Mouse (Mus musculus) heart, adult 9 months (tissue): Measurements from ENCODE around the gene Frmd4a.

Experiments used
- DNase-seq, 2 experiments: peaks; one replicate each; pipeline ENCODE4 v3.0.0; 2022; ENCODE audit warnings: low spot score in 2 of 2

Gene Frmd4a

GRCm38 (mm10) chr2:4137493-4137892, 120.0 kb downstream of the Frmd4a start:
- no peak for DNase-seq

DNA sequence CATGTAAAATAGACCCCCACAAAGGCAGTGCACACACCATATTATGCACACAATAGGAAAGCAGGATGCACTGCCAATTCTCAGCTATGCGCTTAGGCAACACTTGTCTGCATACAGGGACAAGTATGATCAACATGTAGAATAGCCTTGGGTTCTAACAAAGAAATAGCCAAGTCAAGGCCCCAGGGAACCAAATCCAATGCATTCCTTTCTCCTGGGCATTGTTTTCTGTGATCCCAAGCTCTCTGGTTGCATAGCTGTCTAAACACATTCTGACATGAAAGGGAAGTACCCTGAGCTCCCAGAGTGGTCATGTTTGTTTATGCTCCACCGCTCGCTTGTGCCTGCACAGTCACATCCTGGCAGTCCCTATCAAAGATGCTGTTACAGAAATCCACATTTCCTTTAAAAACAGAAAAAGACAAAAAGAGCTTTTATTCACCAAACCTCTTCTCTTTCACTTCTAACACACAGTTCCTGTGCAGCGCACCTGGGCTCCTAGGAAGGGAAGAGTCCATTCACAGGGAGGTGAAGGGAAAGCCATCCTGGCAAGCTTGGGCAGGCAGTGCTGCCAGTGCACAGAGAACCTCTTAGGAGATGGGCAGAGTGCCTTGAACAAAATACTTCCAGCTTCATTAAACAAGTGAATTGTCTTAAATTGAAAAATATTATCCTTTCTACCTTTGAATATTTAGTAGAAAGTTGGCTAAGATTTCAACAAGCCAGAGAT, 124.9 kb downstream of the Frmd4a start:
- DNase-seq: no peak

DNA sequence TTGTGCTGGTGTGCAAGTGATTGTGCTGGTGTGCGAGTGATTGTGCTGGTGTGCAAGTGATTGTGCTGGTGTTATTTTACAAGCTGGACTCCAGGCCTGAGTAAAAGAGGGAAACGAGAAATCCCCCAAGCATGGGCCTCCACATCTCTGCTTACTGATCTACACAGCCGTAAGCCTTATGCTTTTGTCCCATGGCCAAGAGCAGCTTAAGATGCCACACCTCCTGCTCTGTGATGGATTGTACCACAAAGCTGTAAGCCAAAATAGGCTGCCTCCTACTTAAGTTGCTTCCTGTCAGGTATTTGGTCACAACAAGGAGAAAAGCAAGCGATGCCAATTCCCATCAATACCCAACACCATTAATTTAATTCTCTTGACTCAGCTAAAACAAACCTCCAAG, 126.9 kb downstream of the Frmd4a start:
- DNase-seq: no peak

DNA sequence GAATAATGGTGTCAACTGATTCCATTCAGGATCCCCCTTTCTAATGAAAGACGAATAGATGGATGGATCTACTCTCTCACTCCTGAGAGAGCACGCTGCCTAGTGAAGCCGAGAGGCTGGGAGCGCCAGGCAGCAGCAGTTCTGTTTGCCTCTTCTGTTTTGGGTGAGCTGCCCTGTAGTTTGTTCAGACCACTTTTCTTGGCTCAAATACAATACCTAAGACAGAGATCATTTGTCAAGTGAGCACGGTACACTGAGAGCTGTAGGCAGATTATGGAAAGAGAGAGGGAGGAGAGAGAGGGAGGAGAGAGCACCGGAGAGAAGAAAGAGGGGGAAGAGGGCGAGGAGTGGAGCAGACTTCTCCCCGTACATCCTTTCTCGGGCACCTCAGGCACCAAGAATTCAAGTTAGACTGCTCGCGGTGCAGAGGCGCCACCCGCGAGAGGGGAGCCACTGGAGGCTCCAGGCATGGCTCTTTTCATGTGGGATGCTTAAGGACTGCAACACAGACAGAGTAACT, 135.1 kb downstream of the Frmd4a start:
- no peak for DNase-seq

- DNase-seq: peak in 1 of 2 experiments; percentile 5
Measured at GRCm38 (mm10) chr2:4153131-4153631, 135.7 kb downstream of the Frmd4a start.

DNA sequence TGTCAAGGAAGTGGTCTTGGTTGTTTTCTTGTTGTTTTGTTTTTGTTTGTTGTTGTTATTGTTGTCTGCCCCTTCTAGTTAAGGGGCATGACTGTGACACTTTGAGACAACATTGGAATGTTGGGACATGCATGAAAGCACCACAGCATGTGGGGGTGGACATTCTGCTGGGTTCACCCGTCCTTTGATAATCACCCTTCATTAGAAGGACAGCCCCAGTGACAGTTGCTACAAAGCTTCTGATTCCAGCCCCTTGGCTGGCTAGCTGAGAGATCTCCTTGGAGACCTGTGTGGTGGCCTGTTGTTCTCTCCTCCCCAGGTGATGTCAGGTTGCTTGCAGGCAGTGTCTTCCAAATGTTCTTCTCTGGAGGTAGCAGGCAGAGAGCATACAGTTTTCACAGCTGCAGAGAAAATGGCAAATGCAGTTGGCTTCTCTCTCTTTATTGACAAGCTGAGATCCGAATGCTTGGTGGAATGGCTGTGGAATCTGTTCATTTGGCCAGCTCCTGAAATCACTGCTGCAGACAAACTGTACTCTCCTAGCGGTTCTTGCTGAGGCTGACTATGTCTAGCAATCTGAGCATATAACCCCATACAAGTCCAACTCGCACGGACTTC, 136.6 kb downstream of the Frmd4a start:
- no peak for DNase-seq

- no peak for DNase-seq
Measured at GRCm38 (mm10) chr2:4154654-4155047, 137.1 kb downstream of the Frmd4a start.

DNA sequence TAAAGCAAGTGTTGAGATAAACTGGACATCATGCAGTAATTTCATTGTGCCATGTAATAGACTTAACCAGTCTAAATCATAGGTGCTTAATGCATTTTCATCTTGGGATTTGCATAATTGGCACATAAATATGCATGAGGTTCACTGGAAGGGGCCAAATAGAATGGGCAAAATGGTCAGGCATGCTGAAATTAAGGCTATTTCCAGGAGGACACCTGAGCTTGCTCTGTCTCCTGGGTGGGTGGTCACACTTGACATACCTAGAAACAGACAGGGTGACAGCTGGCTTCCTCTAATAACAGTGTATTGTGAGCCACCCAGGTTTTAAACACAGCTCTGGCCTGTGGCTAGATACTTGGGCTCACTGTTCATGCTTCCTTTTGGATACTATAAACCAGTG, 137.9 kb downstream of the Frmd4a start:
- DNase-seq: no peak

- DNase-seq: no peak
Measured at GRCm38 (mm10) chr2:4156511-4156910, 139.0 kb downstream of the Frmd4a start.

DNA sequence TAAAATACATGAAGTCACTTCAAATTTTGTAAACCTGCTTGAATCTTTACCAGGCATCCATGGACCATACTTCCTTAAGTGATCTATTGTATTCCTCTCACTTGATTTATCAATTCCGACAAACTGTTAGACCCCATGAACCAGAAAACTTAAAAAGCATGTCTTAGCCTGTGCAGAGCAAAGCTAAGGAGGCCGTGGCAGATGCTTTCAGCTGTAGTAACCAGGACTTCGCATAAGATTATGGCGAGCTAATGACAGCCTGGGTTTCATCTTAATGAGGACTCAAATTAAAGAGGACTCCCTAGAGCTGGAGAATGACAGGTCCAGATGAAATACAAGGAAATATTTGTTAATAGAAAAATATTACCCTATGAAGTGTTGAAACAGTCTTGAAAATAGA, 139.9 kb downstream of the Frmd4a start:
- DNase-seq: no peak

- peak in 1 of 2 experiments; percentile 1 for DNase-seq
Measured at GRCm38 (mm10) chr2:4159574-4160203, 142.2 kb downstream of the Frmd4a start.

GRCm38 (mm10) chr2:4166191-4166590, 148.7 kb downstream of the Frmd4a start:
- no peak for DNase-seq

DNA sequence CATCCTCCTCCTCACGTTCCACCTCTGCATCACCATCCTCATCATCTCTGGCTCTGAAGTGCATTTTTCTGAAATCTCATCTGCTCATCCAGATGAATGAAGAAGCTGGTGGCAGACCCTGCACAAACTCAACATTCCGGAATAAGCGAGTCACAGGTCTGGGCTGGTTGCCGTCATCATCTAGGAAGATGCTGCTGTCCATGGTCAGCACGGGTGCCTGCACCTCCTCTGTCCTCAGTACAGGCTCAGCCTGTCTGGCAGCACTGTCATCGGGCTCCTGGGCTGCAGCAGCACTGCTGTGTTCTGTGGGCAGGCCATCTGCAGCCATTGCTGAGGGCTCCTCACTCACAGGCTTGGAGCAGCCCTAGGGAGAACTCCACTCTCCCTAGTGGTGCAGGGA, 149.6 kb downstream of the Frmd4a start:
- no peak for DNase-seq

DNA sequence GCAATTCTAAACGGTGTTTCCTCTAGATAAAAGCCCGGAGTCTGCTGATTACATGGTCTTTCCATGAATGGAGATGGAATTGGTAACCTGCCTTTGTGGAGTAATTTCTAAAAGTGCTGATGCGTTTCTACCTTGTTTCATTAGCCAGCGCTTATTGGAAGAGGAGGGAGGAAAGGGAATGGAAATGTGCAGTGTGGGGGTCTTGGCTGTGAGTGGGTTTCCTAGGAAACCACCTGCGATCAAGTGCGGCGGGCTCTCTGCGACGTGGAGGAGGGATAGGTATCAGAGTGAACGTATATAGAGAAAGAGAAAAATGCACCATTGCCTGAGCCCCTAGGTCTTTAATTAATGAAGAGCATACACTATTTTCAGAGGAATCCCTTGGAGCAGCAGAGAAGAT, 152.2 kb downstream of the Frmd4a start:
- no peak for DNase-seq

- DNase-seq: no peak
Measured at GRCm38 (mm10) chr2:4170189-4170588, 152.7 kb downstream of the Frmd4a start.

DNA sequence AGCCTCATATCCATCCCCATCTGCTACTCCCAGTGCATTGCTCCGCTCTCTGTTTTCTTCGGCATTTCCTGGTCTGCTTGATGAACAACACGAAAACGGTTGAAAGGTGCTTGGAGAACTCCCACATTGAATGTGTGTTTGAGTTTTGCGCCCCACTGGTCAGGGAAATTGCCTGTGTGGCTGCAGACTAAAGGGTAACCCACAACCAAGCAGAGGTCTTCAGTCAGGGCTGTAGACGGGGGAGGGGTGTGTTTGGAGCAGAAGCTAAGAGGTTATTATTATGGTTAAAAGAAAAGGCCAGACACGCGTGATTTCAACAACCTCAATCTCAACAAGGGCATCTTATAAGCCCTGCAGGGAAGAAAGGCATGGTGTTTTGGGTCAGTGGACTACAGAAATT, 167.5 kb downstream of the Frmd4a start:
- DNase-seq: no peak

- DNase-seq: peak; percentile 69 to 81
Measured at GRCm38 (mm10) chr2:4187521-4187920, 170.0 kb downstream of the Frmd4a start.

DNA sequence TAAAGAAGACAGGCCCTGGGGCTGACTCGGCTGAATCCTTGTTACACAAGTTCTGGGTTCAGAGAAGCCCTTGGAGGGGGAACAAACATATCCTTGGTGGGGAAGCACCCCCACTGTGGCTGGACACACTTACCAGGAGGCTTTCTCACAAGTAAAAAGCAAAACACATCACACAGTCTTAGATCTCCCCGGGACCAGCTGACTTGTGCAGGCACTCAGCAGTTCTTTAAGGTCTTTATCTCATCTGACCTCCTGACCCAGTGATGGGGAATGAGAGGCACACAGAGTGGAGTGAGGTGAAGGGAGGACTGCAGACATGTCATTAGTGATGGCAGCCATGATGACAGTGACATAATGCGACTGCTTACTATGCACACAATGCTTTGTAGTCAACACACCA, 170.8 kb downstream of the Frmd4a start:
- peak in 1 of 2 experiments; percentile 2 for DNase-seq

DNA sequence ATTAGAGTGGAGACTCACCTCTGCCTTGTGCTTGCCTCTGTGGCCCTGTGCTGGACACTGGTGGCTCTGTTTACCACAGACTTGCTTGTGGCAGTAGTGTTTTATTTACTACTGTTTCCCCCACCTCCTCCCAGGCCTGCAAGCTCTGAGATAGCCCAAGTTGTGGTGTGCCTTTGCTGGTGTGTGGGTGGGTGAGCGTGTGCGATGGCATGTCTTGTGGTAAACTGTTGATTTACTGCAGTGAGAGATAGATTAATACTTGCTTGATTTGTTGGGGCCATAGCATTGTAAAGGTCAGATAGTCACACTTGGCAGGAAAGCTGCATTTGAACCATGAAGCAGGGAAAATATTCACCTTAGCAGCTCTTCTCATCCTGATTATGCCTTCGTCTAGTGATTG, 172.8 kb downstream of the Frmd4a start:
- no peak for DNase-seq

DNA sequence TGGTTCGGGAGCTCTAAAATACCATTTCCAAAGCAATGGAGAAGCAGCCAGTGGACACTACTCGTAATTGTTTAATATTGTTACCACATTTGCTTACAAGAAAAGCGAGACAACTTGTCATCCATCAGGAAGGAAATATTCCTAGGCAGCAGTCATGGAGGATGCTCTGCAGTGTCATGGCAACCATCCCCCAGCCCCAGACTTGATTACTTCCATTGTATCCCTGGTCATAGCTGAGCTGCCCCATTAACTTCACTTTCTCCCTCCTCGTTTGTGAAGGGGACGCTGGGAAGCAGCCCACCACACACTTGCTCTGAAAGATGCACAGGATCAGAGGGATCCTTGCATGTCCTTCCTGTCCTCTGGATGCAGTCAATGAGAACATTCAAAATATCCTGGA, 173.5 kb downstream of the Frmd4a start:
- no peak for DNase-seq

GRCm38 (mm10) chr2:4193206-4193605, 175.7 kb downstream of the Frmd4a start:
- no peak for DNase-seq

GRCm38 (mm10) chr2:4194324-4195014, 177.0 kb downstream of the Frmd4a start:
- DNase-seq: no peak
